Mouse (Mus musculus): ENCODE measurements around the gene Tmub2.

DNA sequence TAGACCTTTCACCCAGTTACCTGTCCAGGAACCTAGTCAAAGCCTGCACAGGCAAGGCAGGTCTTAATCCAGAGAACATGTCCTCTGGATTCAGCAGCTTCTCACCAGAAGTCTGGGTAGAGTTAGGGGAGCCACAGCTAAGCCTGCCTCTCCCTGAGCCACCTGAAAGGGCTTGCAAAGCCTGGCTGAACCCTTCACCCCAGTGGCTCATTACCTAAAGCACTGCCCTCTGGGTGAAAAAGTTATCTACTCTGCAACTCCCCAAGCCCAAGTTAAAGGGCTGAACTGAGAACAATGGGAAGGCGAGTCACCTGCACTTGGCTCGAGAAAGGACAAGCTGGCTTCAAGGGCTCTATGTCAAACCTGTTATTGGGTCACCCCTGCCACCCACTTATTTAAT, 19.4 kb downstream of the Tmub2 start:
- TF ChIP-seq CTCF (IDR thresholded peaks at IDR 0.05; ENCODE audit: insufficient read depth, low read depth, low read length) (no peak), POLR2A (IDR thresholded peaks at IDR 0.05; ENCODE audit: insufficient read depth, low read depth, low read length) (no peak)

Data from olfactory bulb, adult 2 months (tissue).